ENCODE assay signal across 21 mouse cellular contexts in the genomic region with DNA sequence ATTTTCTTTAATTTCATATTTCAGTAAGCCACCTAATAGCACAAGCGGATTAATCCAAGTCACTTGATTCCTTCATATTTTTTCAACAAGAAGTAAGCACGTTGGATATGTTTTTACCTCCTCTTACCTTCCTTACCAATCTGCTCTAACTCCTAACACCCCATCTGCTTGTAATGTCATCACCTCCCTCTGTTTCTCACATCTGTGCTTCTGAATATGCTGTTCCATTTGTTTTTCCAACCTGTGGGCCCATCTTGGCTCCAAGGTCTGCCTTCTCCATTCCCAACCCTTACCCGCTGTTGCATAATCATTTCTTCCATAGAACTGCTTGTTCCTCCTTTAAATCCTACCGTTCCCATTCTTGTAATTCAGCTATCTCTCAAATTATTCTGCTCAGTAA.
DNase-seq lines count a peak whose midpoint lies in the region.
"Had no signal": no experiment of that assay in that cellular context is flagged by ENCODE, and none has a peak within 500 bp of the region (broad histone marks: within the 10 kb centered on the region; RNA-seq: fewer than 3 reads in every experiment).

No protein-coding gene starts in this region.

- intact Hi-C loops in left cerebral cortex, postnatal 10 days (cut with DNase I) = no loop called here

- peak; percentile 26 to 47 for DNase-seq in frontal cortex, adult 2 months (ENCODE audit: extremely low spot score in 1 of 2, low spot score in 1 of 2)
- no peak for DNase-seq in frontal cortex, postnatal 10 days (ENCODE audit: low spot score in 2 of 2)
- DNase-seq in left cerebral cortex, adult 11 months (ENCODE audit: low spot score) = peak; percentile 26
- DNase-seq in left cerebral cortex, postnatal 10 days (ENCODE audit: extremely low spot score in 1 of 2, low spot score in 2 of 2) = no peak
- DNase-seq in right cerebral cortex, adult 18-20 months = peak; percentile 39
- no peak for DNase-seq in right cerebral cortex, postnatal 10 days (ENCODE audit: low spot score in 2 of 2)
- DNase-seq in telencephalon, adult 2 months (ENCODE audit: low read depth, low spot score) = peak; percentile 58
- no peak for DNase-seq in urinary bladder, postnatal 10 days (ENCODE audit: low spot score)
- DNase-seq: adrenal gland, postnatal 10 days; adrenal gland, postnatal 36 days; B cell, adult 2 months; cerebellum, adult 11 months; cerebellum, adult 2 months; cerebellum, adult 9-11 months; cerebellum, postnatal 25 days; embryo, embryonic 11 days; gastrocnemius, postnatal 10 days; gastrocnemius, postnatal 36 days; heart, adult 2 months; heart, postnatal 14 days; heart, postnatal 4 days had no signal

Comparison
In these comparisons a context has a peak if more than half of its experiments do, and no peak if none do; other contexts are left out.
1. DNase-seq: peak in frontal cortex, adult 2 months (2 of 2), left cerebral cortex, adult 11 months (single experiment), right cerebral cortex, adult 18-20 months (single experiment) and telencephalon, adult 2 months (single experiment); none in frontal cortex, postnatal 10 days (0 of 2), left cerebral cortex, postnatal 10 days (0 of 2), right cerebral cortex, postnatal 10 days (0 of 2) and urinary bladder, postnatal 10 days (single experiment).